Mouse (Mus musculus) midbrain, postnatal 0 days (tissue): ENCODE measurements around the gene Rasgef1b. TPM values are rescaled to one million over a fixed set of nuclear protein-coding genes. Genes with fewer than 3 reads are reported as not detected.

Experiments used
- ATAC-seq: fragments of 200-750 bp; cut with Nextera tagmentation; 2 replicates; pipeline ENCODE4 v1.8.0; 2017; ENCODE audit warnings: moderate number of reproducible peaks, mild to moderate bottlenecking, moderate TSS enrichment, moderate library complexity; ENCODE audit not compliant: low FRiP score
- DNase-seq: peaks from one replicate; pipeline ENCODE4 v3.0.0-alpha.2; 2015; ENCODE audit warnings: low spot score
- H3K27ac ChIP-seq: fragments of 300-500 bp; sonication (generic); 2 replicates; pipeline ENCODE4 v1.5.1; 2014; ENCODE audit warnings: low read depth, mild to moderate bottlenecking, low read length, mixed read lengths
- H3K27me3 ChIP-seq: fragments of 300-500 bp; sonication (generic); 2 replicates; pipeline ENCODE4 v1.6.1; 2014; ENCODE audit warnings: low read length, control low read depth, mixed read lengths; ENCODE audit not compliant: insufficient read depth
- H3K36me3 ChIP-seq: fragments of 300-500 bp; sonication (generic); 2 replicates; pipeline ENCODE4 v1.6.1; 2014; ENCODE audit warnings: low read length, control low read depth, mixed read lengths; ENCODE audit not compliant: insufficient read depth
- H3K4me1 ChIP-seq: fragments of 300-500 bp; sonication (generic); 2 replicates; pipeline ENCODE4 v1.6.1; 2014; ENCODE audit warnings: mild to moderate bottlenecking, control low read depth, antibody characterized with exemption, low read length, mixed read lengths; ENCODE audit not compliant: insufficient read depth
- H3K4me2 ChIP-seq: fragments of 300-500 bp; sonication (generic); 2 replicates; pipeline ENCODE4 v1.6.1; 2014; ENCODE audit warnings: low read depth, mild to moderate bottlenecking, low read length, mixed read lengths; ENCODE audit not compliant: poor library complexity, severe bottlenecking
- H3K4me3 ChIP-seq: fragments of 300-500 bp; sonication (generic); 2 replicates; pipeline ENCODE4 v1.5.1; 2014; ENCODE audit warnings: low read depth, mild to moderate bottlenecking, low read length, moderate library complexity
- H3K9ac ChIP-seq: fragments of 300-500 bp; sonication (generic); replicated peaks from 2 replicates; pipeline ENCODE4 v1.6.1; 2014; ENCODE audit warnings: mild to moderate bottlenecking, low read length, moderate library complexity, mixed read lengths; ENCODE audit not compliant: poor library complexity, severe bottlenecking
- H3K9me3 ChIP-seq: fragments of 300-500 bp; sonication (generic); 2 replicates; pipeline ENCODE4 v1.6.1; 2016; ENCODE audit warnings: low read length, control low read depth
- CTCF ChIP-seq: IDR thresholded peaks from 2 replicates; pipeline ENCODE4 v1.5.1; 2016; ENCODE audit warnings: antibody characterized with exemption, mild to moderate bottlenecking
- WGBS: fragments of 180-500 bp; shearing (Covaris S2); extraction: QIAGEN DNeasy Blood & Tissue Kit; methylation state at CpG from one replicate; pipeline ENCODE4 v1.1.7; 2014; 5-methylcytosine and 5-hydroxymethylcytosine counted together
- polyA plus RNA-seq: library from polyadenylated mRNA; unstranded; fragments of >200 nt; fragmentation: Nextera tagmentation; extraction: Ambion mirVana; gene quantifications from 2 replicates; pipeline ENCODE4 v1.2.1, GENCODE M21; 2015
- total RNA-seq: library from RNA; depleted of rRNA; stranded (reverse); fragments of >200 nt; gene quantifications from 2 replicates; pipeline ENCODE4 v1.2.3, GENCODE M21; 2014

Rasgef1b gene
- total and polyA plus RNA-seq, 2 experiments from 2014 or later, result 36.0 to 44.6 TPM

DNA sequence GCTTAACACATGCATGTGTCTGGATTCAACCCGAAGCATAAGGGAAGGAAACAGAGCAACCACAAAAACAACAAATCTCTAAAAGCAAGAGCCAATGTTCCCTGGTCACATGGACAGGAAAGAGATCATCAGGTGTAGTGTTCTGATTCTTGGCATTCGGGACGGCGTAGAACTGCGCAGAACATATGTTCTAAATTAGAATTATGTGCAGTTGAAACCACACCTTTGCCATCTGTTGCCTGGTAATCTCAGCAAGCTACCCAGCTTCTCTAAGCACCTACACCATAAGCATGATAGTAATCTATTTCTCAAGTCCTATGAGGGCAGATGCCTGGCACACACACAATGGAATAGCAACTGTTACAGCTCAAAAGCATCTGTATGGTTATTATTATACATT, 27.1 kb downstream of the Rasgef1b start:
- no peak for TF ChIP-seq CTCF
- DNase-seq, result no peak
- 93% methylated on average over 5 of the region's 5 CpGs for WGBS

DNA sequence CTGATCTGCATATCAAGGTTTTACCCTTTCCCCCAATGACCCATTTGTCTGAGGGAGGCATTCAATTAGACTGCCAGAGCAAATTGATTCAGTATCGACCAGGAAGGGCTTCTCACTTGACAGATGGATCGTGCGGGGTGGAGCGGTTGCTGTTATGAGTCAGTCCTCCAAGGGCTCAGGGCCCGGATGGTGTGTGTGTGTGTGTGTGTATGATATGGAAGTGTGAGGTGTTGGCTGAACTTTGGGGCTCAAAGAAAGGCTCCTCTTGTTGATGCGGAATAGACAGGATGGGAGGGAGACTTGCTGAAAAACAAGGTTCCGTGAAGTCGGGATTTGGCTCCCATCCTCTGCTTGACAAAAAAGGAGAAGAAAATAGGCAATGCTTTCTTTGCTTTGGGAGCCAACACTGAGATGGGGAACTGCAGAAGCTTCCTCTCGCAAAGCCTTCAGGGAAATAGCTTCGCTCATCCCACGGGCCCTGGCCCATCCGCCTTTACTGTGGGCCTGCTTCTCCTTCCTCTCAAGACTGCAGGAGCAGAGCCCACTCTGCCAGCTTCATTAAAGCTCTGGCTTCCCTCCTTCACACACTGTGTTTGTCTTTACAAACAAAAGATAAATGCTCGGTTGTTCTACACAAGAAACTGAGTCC, 34.0 kb downstream of the Rasgef1b start:
- no peak for TF ChIP-seq CTCF
- no peak overlapping the region for H3K27ac ChIP-seq
- ATAC-seq (no peak), DNase-seq (no peak)
- 72% methylated on average over 13 of the region's 13 CpGs for WGBS
- no peaks in the 10 kb centered on the region for H3K4me1 ChIP-seq
- no peaks in the 10 kb centered on the region for H3K9me3 ChIP-seq
- H3K4me3 ChIP-seq, result no peak overlapping the region
- no peaks in the 10 kb centered on the region for H3K27me3 ChIP-seq
- H3K36me3 ChIP-seq, result no peaks in the 10 kb centered on the region
- H3K9ac ChIP-seq, result no peak overlapping the region
- no peak overlapping the region for H3K4me2 ChIP-seq

More for the DNA sequence above, 27.1 kb downstream of the Rasgef1b start:
- Histone ChIP-seq H3K27me3 (no peaks in the 10 kb centered on the region), H3K9me3 (no peaks in the 10 kb centered on the region), H3K4me1 (no peaks in the 10 kb centered on the region), H3K9ac (no peak overlapping the region), H3K4me3 (no peak overlapping the region), H3K36me3 (no peaks in the 10 kb centered on the region), H3K4me2 (no peak overlapping the region), H3K27ac (no peak overlapping the region)
- no peak for ATAC-seq

DNA sequence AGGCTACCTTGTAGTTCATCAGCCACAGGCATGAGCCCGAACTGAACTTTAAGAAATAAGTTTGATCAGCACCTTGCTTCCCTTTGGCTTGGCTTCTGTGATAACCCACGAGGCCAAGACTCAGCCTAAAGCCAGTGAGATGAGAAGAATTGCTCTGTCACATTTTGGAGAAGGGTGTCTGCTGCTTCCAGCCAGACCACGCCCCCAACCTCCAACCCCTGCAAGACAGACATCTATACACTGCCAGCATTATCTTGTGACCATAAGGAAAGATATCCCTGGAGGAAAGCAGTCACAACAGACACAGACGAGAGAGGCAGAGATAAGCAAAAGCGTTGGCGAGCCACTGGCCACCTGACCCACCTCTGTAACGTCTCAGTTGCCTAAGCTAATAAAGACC, 39.0 kb downstream of the Rasgef1b start:
- H3K4me2 ChIP-seq, result no peak overlapping the region
- 75% methylated on average over 7 of the region's 7 CpGs for WGBS
- H3K27me3 ChIP-seq, result no peaks in the 10 kb centered on the region
- DNase-seq, result no peak
- no peak for TF ChIP-seq CTCF
- no peak overlapping the region for H3K4me3 ChIP-seq
- no peaks in the 10 kb centered on the region for H3K36me3 ChIP-seq
- H3K9me3 ChIP-seq, result no peaks in the 10 kb centered on the region
- no peak overlapping the region for H3K9ac ChIP-seq
- H3K27ac ChIP-seq, result no peak overlapping the region
- H3K4me1 ChIP-seq, result no peaks in the 10 kb centered on the region
- ATAC-seq, result no peak

DNA sequence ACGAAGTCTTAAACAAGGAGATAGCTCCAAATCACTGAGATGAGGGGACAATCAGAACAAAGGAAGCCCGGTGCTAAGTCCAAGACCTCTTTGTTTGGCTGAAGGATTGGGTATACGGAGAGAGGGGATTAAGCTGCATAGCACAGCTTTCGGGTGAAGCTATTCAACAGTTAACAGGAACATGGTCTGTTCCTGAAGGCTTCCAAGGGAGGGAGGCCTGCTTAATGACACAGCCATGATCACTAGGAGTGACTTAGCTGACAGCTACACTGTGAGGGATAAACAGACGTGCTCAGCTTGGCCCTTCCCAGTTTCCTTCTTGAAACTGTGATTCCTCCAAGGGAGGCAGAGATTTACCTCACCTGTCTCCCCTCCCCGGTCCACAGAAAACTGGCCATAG, 41.0 kb downstream of the Rasgef1b start:
- Histone ChIP-seq H3K27ac (no peak overlapping the region), H3K4me1 (no peaks in the 10 kb centered on the region), H3K9me3 (no peaks in the 10 kb centered on the region), H3K36me3 (no peaks in the 10 kb centered on the region), H3K4me3 (no peak overlapping the region), H3K9ac (no peak overlapping the region), H3K27me3 (no peaks in the 10 kb centered on the region), H3K4me2 (no peak overlapping the region)
- no peak for ATAC-seq
- DNase-seq, result no peak
- no peak for TF ChIP-seq CTCF
- 29% methylated on average over 6 of the region's 6 CpGs for WGBS

DNA sequence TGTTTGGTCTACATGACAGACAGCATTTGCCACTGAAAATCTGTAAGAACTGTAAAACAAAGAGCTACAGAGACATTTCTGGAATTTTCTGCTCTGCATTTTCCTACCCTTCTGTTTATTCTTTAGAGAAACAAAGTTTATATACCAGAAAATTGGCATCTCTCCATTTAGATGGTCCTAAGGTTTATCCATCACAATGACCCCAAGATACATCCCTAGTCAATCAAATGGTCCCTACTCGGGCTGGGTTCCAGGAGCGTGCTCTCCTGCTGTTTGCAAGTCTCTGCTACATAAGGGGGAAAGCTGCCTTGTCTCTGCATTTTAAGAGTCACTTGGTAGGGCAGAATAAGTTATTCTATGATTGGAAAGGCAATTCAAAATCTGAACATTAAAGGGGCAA, 44.8 kb downstream of the Rasgef1b start:
- Histone ChIP-seq H3K9ac (no peak overlapping the region), H3K36me3 (no peaks in the 10 kb centered on the region), H3K27me3 (no peaks in the 10 kb centered on the region), H3K4me3 (no peak overlapping the region), H3K4me1 (no peaks in the 10 kb centered on the region), H3K27ac (no peak overlapping the region), H3K9me3 (no peaks in the 10 kb centered on the region), H3K4me2 (no peak overlapping the region)
- ATAC-seq (no peak), DNase-seq (no peak)
- WGBS, result 62% methylated on average over 2 of the region's 2 CpGs
- TF ChIP-seq CTCF, result no peak

DNA sequence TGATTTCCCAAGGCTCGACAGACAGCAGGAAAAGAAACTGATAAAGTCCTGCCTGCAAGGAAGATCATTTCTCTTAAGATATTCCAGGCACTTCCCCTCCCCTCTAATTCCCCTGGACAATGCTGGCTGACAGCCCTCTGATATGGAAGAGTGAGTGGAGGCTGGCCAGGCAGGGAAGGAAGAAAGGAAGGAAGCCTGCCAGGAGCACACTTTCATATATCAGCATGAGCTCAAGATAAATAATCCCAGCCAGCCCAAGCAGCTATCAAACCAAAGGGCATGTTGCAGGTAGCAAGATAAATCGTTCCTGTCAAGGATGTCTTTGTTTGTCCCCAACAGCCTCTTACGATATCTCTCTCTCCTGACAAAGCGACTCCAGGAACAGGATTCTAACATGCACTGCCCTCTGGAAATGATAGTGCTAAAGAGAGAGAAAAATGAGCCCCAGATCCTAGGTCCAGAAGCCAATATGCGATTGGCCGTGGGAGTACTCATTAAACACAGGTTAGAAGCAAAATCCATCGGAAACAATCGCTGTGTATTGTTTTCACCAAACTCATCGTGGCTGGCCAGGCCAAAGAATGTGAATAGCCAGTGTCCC, 58.8 kb downstream of the Rasgef1b start:
- H3K9ac ChIP-seq, result no peak overlapping the region
- H3K4me3 ChIP-seq, result no peak overlapping the region
- DNase-seq (peak; percentile 35), ATAC-seq (no peak)
- no peak overlapping the region for H3K27ac ChIP-seq
- H3K27me3 ChIP-seq, result no peaks in the 10 kb centered on the region
- H3K4me1 ChIP-seq, result no peaks in the 10 kb centered on the region
- H3K36me3 ChIP-seq, result no peaks in the 10 kb centered on the region
- no peaks in the 10 kb centered on the region for H3K9me3 ChIP-seq
- no peak for TF ChIP-seq CTCF
- 53% methylated on average over 9 of the region's 9 CpGs for WGBS
- no peak overlapping the region for H3K4me2 ChIP-seq
